Mouse (Mus musculus): ENCODE measurements at regions not wholly inside any gene's neighbourhood (a gene's known extent, or its start where the extent isn't known, plus 50 kb on each side); places are given as distances from the start of the nearest gene placed in this dataset.

- DNase-seq, result no peak
- intact Hi-C loops (cut with DNase I), result no loop called here
Measured at GRCm38 (mm10) chr13:53055697-53056096, 74.8 kb upstream of the Nfil3 start.

- DNase-seq, result no peak
- intact Hi-C loops (cut with DNase I), result no loop called here
Measured at GRCm38 (mm10) chr13:53053211-53053610, 72.3 kb upstream of the Nfil3 start.

GRCm38 (mm10) chr13:53052806-53053205 is 71.9 kb upstream of the Nfil3 start:
- intact Hi-C loops (cut with DNase I), result no loop called here
- DNase-seq, result no peak

GRCm38 (mm10) chr13:53052188-53052587 is 71.3 kb upstream of the Nfil3 start:
- intact Hi-C loops (cut with DNase I), result no loop called here
- DNase-seq, result no peak

- intact Hi-C loops (cut with DNase I), result no loop called here
- no peak for DNase-seq
Measured at GRCm38 (mm10) chr13:53051386-53051785, 70.5 kb upstream of the Nfil3 start.

- intact Hi-C loops (cut with DNase I), result no loop called here
- DNase-seq, result no peak
Measured at GRCm38 (mm10) chr13:53049176-53049575, 68.3 kb upstream of the Nfil3 start.

- intact Hi-C loops (cut with DNase I), result no loop called here
- DNase-seq, result peak; percentile 49 to 63
Measured at GRCm38 (mm10) chr13:53033189-53033943, 52.5 kb upstream of the Nfil3 start.

All from heart, postnatal 14 days (tissue).